Mouse (Mus musculus) forebrain, postnatal 0 days (tissue): ENCODE data around the gene Gm6993. TPM values are rescaled to one million over a fixed set of nuclear protein-coding genes. Genes with fewer than 3 reads are reported as not detected.

Source experiments
- ATAC-seq: fragments of 200-750 bp; cut with Nextera tagmentation; 2 replicates; pipeline ENCODE4 v1.8.0; 2017; ENCODE audit warnings: mild to moderate bottlenecking, moderate library complexity
- DNase-seq: peaks from one replicate; pipeline ENCODE4 v3.0.0-alpha.2; 2015
- H3K27ac ChIP-seq: fragments of 300-500 bp; sonication (generic); 2 replicates; pipeline ENCODE4 v1.5.1; 2014; ENCODE audit warnings: low read depth, mild to moderate bottlenecking, antibody characterized with exemption, low read length, moderate library complexity, mixed read lengths
- H3K27me3 ChIP-seq: fragments of 300-500 bp; sonication (generic); 2 replicates; pipeline ENCODE4 v1.6.1; 2014; ENCODE audit warnings: mild to moderate bottlenecking, low read length, mixed read lengths; ENCODE audit not compliant: insufficient read depth
- H3K36me3 ChIP-seq: fragments of 300-500 bp; sonication (generic); 2 replicates; pipeline ENCODE4 v1.6.1; 2014; ENCODE audit warnings: mild to moderate bottlenecking, moderate library complexity; ENCODE audit not compliant: insufficient read depth
- H3K4me1 ChIP-seq: fragments of 300-500 bp; sonication (generic); 2 replicates; pipeline ENCODE4 v1.6.1; 2014; ENCODE audit warnings: antibody characterized with exemption; ENCODE audit not compliant: insufficient read depth
- H3K4me2 ChIP-seq: fragments of 300-500 bp; sonication (generic); 2 replicates; pipeline ENCODE4 v1.6.1; 2014; ENCODE audit warnings: low read depth, mild to moderate bottlenecking, moderate library complexity
- H3K4me3 ChIP-seq: fragments of 300-500 bp; sonication (generic); 2 replicates; pipeline ENCODE4 v1.5.1; 2014; ENCODE audit warnings: low read depth, low read length, mixed read lengths
- H3K9ac ChIP-seq: fragments of 300-500 bp; sonication (generic); 2 replicates; pipeline ENCODE4 v1.6.1; 2014; ENCODE audit warnings: mild to moderate bottlenecking
- H3K9me3 ChIP-seq: fragments of 300-500 bp; sonication (generic); 2 replicates; pipeline ENCODE4 v1.6.1; 2016; ENCODE audit warnings: low read length
- CTCF ChIP-seq: sonication (generic); IDR thresholded peaks from 2 replicates; pipeline ENCODE4 v1.5.1; 2016; ENCODE audit warnings: antibody characterized with exemption, control low read depth, low read depth
- WGBS: fragments of 180-500 bp; shearing (Covaris S2); extraction: QIAGEN DNeasy Blood & Tissue Kit; methylation state at CpG from one replicate; pipeline ENCODE4 v1.1.7; 2014; 5-methylcytosine and 5-hydroxymethylcytosine counted together
- polyA plus RNA-seq: library from polyadenylated mRNA; unstranded; fragments of >200 nt; fragmentation: Nextera tagmentation; extraction: Ambion mirVana; gene quantifications from 2 replicates; pipeline ENCODE4 v1.2.1, GENCODE M21; 2015
- total RNA-seq: library from RNA; depleted of rRNA; stranded (reverse); fragments of >200 nt; gene quantifications from 2 replicates; pipeline ENCODE4 v1.2.3, GENCODE M21; 2014; rRNA removed

The Gm6993 gene
- not detected in 2 replicates for total RNA-seq
- polyA plus RNA-seq: not detected in 2 replicates

- H3K4me2 ChIP-seq: no peak within 1 kb of the TSS
- H3K9ac ChIP-seq: no peak within 1 kb of the TSS
- H3K4me3 ChIP-seq: no peak within 1 kb of the TSS
- WGBS: 93% methylated on average over 5 of the region's 5 CpGs
- no peaks in the 10 kb centered on the region for H3K27me3 ChIP-seq
- DNase-seq (no peak), ATAC-seq (no peak)
- no peaks in the 10 kb centered on the region for H3K36me3 ChIP-seq
- H3K27ac ChIP-seq: no peak within 1 kb of the TSS
- no peaks in the 10 kb centered on the region for H3K4me1 ChIP-seq
- H3K9me3 ChIP-seq: no peaks in the 10 kb centered on the region
- TF ChIP-seq CTCF: no peak
Measured at GRCm38 (mm10) chr12:31240470-31240869, at the start of gene Gm6993. Gene Gm6993, plus strand, starts transcription at chr12:31240770.

GRCm38 (mm10) chr12:31191329-31191954, 49.1 kb upstream of the Gm6993 start:
- ATAC-seq: peak; percentile 74
- H3K9me3 ChIP-seq: no peaks in the 10 kb centered on the region
- DNase-seq: peak; percentile 20
- TF ChIP-seq CTCF: no peak
- H3K4me2 ChIP-seq: no peak overlapping the region
- H3K4me1 ChIP-seq: no peaks in the 10 kb centered on the region
- H3K4me3 ChIP-seq: no peak overlapping the region
- H3K36me3 ChIP-seq: no peaks in the 10 kb centered on the region
- no peak overlapping the region for H3K9ac ChIP-seq
- WGBS: 12% methylated on average over 8 of the region's 8 CpGs
- no peak overlapping the region for H3K27ac ChIP-seq
- H3K27me3 ChIP-seq: no peaks in the 10 kb centered on the region

- 94% methylated on average over 1 of the region's 1 CpGs for WGBS
- ATAC-seq (no peak), DNase-seq (no peak)
- Histone ChIP-seq H3K27me3 (no peaks in the 10 kb centered on the region), H3K36me3 (no peaks in the 10 kb centered on the region), H3K9ac (no peak overlapping the region), H3K4me3 (no peak overlapping the region), H3K9me3 (no peaks in the 10 kb centered on the region), H3K27ac (no peak overlapping the region), H3K4me1 (no peaks in the 10 kb centered on the region), H3K4me2 (no peak overlapping the region)
- TF ChIP-seq CTCF: no peak
Measured at GRCm38 (mm10) chr12:31202509-31202908, 38.1 kb upstream of the Gm6993 start.

GRCm38 (mm10) chr12:31203746-31204455, 36.7 kb upstream of the Gm6993 start:
- H3K4me1 ChIP-seq: peaks cover 3% of the 10 kb centered on the region
- H3K4me2 ChIP-seq: no peak overlapping the region
- H3K27ac ChIP-seq: no peak overlapping the region
- H3K4me3 ChIP-seq: no peak overlapping the region
- no peaks in the 10 kb centered on the region for H3K9me3 ChIP-seq
- ATAC-seq: no peak
- no peak for DNase-seq
- no peak overlapping the region for H3K9ac ChIP-seq
- TF ChIP-seq CTCF: no peak
- no peaks in the 10 kb centered on the region for H3K27me3 ChIP-seq
- no peaks in the 10 kb centered on the region for H3K36me3 ChIP-seq
- WGBS: 77% methylated on average over 6 of the region's 6 CpGs

- no peaks in the 10 kb centered on the region for H3K27me3 ChIP-seq
- TF ChIP-seq CTCF: no peak
- no peaks in the 10 kb centered on the region for H3K9me3 ChIP-seq
- peaks cover 7% of the 10 kb centered on the region for H3K4me1 ChIP-seq
- no peak overlapping the region for H3K9ac ChIP-seq
- 97% methylated on average over 3 of the region's 3 CpGs for WGBS
- ATAC-seq (no peak), DNase-seq (no peak)
- H3K36me3 ChIP-seq: no peaks in the 10 kb centered on the region
- no peak overlapping the region for H3K27ac ChIP-seq
- no peak overlapping the region for H3K4me3 ChIP-seq
- H3K4me2 ChIP-seq: no peak overlapping the region
Measured at GRCm38 (mm10) chr12:31204898-31205297, 35.7 kb upstream of the Gm6993 start.

GRCm38 (mm10) chr12:31205983-31206633, 34.5 kb upstream of the Gm6993 start:
- Histone ChIP-seq H3K36me3 (no peaks in the 10 kb centered on the region), H3K4me1 (peaks cover 7% of the 10 kb centered on the region), H3K9ac (no peak overlapping the region), H3K27me3 (no peaks in the 10 kb centered on the region), H3K4me2 (no peak overlapping the region), H3K9me3 (no peaks in the 10 kb centered on the region), H3K27ac (no peak overlapping the region), H3K4me3 (no peak overlapping the region)
- ATAC-seq: no peak
- DNase-seq: no peak
- 80% methylated on average over 10 of the region's 10 CpGs for WGBS
- TF ChIP-seq CTCF: no peak

- H3K9ac ChIP-seq: peak overlapping the region; percentile 15; the same call in 1 of the 2 replicates
- ATAC-seq: peak; percentile 42; the same call in 1 of the 2 replicates
- no peaks in the 10 kb centered on the region for H3K36me3 ChIP-seq
- H3K4me1 ChIP-seq: peaks cover 17% of the 10 kb centered on the region
- no peak overlapping the region for H3K4me2 ChIP-seq
- H3K27ac ChIP-seq: peak overlapping the region; percentile 81
- no peak overlapping the region for H3K4me3 ChIP-seq
- DNase-seq: no peak
- no peak for TF ChIP-seq CTCF
- H3K27me3 ChIP-seq: no peaks in the 10 kb centered on the region
- 45% methylated on average over 6 of the region's 6 CpGs for WGBS
- H3K9me3 ChIP-seq: no peaks in the 10 kb centered on the region
Measured at GRCm38 (mm10) chr12:31208766-31209165, 31.8 kb upstream of the Gm6993 start.
